Mouse (Mus musculus) bone marrow, adult 2 months (tissue): ENCODE data around the gene Dus1l. TPM values are rescaled to one million over a fixed set of nuclear protein-coding genes. Genes with fewer than 3 reads are reported as not detected.

Source experiments
- H3K27ac ChIP-seq: fragments of 200-500 bp; 2 replicates; pipeline ENCODE4 v1.5.1; 2012; ENCODE audit warnings: low read depth, mild to moderate bottlenecking, control low read depth, inconsistent platforms, low read length; ENCODE audit not compliant: control insufficient read depth, poor library complexity, insufficient read depth
- H3K4me1 ChIP-seq: fragments of 200-500 bp; 2 replicates; pipeline ENCODE4 v1.6.1; 2011; ENCODE audit warnings: low read length; ENCODE audit not compliant: control insufficient read depth, insufficient read depth
- H3K4me3 ChIP-seq: fragments of 200-500 bp; replicated peaks from 2 replicates; pipeline ENCODE3; 2011; ENCODE audit warnings: mild to moderate bottlenecking, low read depth, low read length, control low read depth; ENCODE audit not compliant: control insufficient read depth
- CTCF ChIP-seq: fragments of 200-500 bp; IDR thresholded peaks from 2 replicates; pipeline ENCODE4 v1.5.1; 2011; ENCODE audit warnings: low read length, control low read depth; ENCODE audit not compliant: control insufficient read depth, insufficient read depth
- POLR2A ChIP-seq: fragments of 200-500 bp; IDR thresholded peaks from 2 replicates; pipeline ENCODE4 v1.6.1; 2011; ENCODE audit warnings: low read depth, mild to moderate bottlenecking, control low read depth, low read length, borderline replicate concordance; ENCODE audit not compliant: control insufficient read depth
- WGBS: fragments of 180-500 bp; shearing (Covaris S2); methylation state at CpG from one replicate; pipeline ENCODE4 v1.1.7; 2018; 5-methylcytosine and 5-hydroxymethylcytosine counted together
- polyA plus RNA-seq: library from polyadenylated mRNA; stranded (reverse); fragments of >200 nt; gene quantifications from 2 replicates; pipeline ENCODE4 v1.2.4, GENCODE M21; 2011; ENCODE audit warnings: low replicate concordance; ENCODE audit not compliant: missing spikeins, insufficient read depth, insufficient read length

Dus1l gene
- polyA plus RNA-seq, 1 experiment: 57.6 TPM

- no peak overlapping the region for H3K27ac ChIP-seq
- peaks cover 4% of the 10 kb centered on the region for H3K4me1 ChIP-seq
- WGBS: 69% methylated on average over 14 of the region's 14 CpGs
- H3K4me3 ChIP-seq: no peak overlapping the region
- TF ChIP-seq CTCF (no peak), POLR2A (no peak)
These were observed 25.1 kb upstream of the Dus1l start for GRCm38 (mm10) chr11:120821076-120821922.

GRCm38 (mm10) chr11:120820546-120820945 is 24.3 kb upstream of the Dus1l start:
- TF ChIP-seq CTCF: no peak
- no peak for TF ChIP-seq POLR2A
- WGBS: 92% methylated on average over 14 of the region's 14 CpGs
- Histone ChIP-seq H3K4me3 (no peak overlapping the region), H3K27ac (no peak overlapping the region), H3K4me1 (peaks cover 4% of the 10 kb centered on the region)

GRCm38 (mm10) chr11:120819556-120819955 is 23.4 kb upstream of the Dus1l start:
- no peak overlapping the region for H3K4me3 ChIP-seq
- 86% methylated on average over 6 of the region's 6 CpGs for WGBS
- TF ChIP-seq CTCF: no peak
- TF ChIP-seq POLR2A: no peak
- no peak overlapping the region for H3K27ac ChIP-seq
- H3K4me1 ChIP-seq: peaks cover 4% of the 10 kb centered on the region

GRCm38 (mm10) chr11:120818251-120818650 is 22.0 kb upstream of the Dus1l start:
- Histone ChIP-seq H3K4me1 (peaks cover 4% of the 10 kb centered on the region), H3K4me3 (no peak overlapping the region), H3K27ac (no peak overlapping the region)
- 93% methylated on average over 13 of the region's 13 CpGs for WGBS
- no peak for TF ChIP-seq CTCF
- TF ChIP-seq POLR2A: no peak

GRCm38 (mm10) chr11:120817358-120817757 is 21.2 kb upstream of the Dus1l start:
- Histone ChIP-seq H3K4me1 (no peaks in the 10 kb centered on the region; the same call in none of the 2 replicates), H3K4me3 (no peak overlapping the region), H3K27ac (no peak overlapping the region)
- WGBS: 86% methylated on average over 6 of the region's 6 CpGs
- TF ChIP-seq POLR2A (no peak), CTCF (no peak)

- no peak for TF ChIP-seq CTCF
- TF ChIP-seq POLR2A: no peak
- no peaks in the 10 kb centered on the region for H3K4me1 ChIP-seq
- no peak overlapping the region for H3K4me3 ChIP-seq
- 93% methylated on average over 16 of the region's 16 CpGs for WGBS
- H3K27ac ChIP-seq: no peak overlapping the region
These were observed 15.9 kb upstream of the Dus1l start for GRCm38 (mm10) chr11:120812068-120812467.

GRCm38 (mm10) chr11:120808010-120808409 is 11.8 kb upstream of the Dus1l start:
- 85% methylated on average over 12 of the region's 12 CpGs for WGBS
- TF ChIP-seq CTCF (no peak), POLR2A (no peak)

GRCm38 (mm10) chr11:120805375-120806298 is 9.4 kb upstream of the Dus1l start:
- 80% methylated on average over 7 of the region's 7 CpGs for WGBS
- TF ChIP-seq POLR2A: no peak
- H3K4me3 ChIP-seq: no peak overlapping the region
- no peaks in the 10 kb centered on the region for H3K4me1 ChIP-seq
- no peak overlapping the region for H3K27ac ChIP-seq

More at GRCm38 (mm10) chr11:120808010-120808409, 11.8 kb upstream of the Dus1l start:
- no peaks in the 10 kb centered on the region for H3K4me1 ChIP-seq
- H3K27ac ChIP-seq: no peak overlapping the region
- no peak overlapping the region for H3K4me3 ChIP-seq
